Mouse (Mus musculus) Patski (cell line): ENCODE results near the gene Fer. TPM values are rescaled to one million over a fixed set of nuclear protein-coding genes. Genes with fewer than 3 reads are reported as not detected.

Source experiments
- ATAC-seq: fragments of 100-300 bp; one replicate; pipeline ENCODE4 v1.8.0; 2021
- CTCF ChIA-PET: fragments of 350-600 bp; sonication (Branson Sonifier 250); formaldehyde crosslinking; loops from one replicate; lab custom pipeline; 2022; ENCODE audit warnings: inconsistent platforms; lab: Charles Lee
- POLR2A ChIA-PET: fragments of 350-600 bp; sonication (Branson Sonifier 250); formaldehyde crosslinking; loops from one replicate; lab custom pipeline; 2022; ENCODE audit warnings: antibody characterized with exemption, inconsistent platforms; lab: Charles Lee
- DNase-seq: peaks from one replicate; pipeline ENCODE4 v3.0.0-alpha.2; 2011; ENCODE audit warnings: low read depth, low spot score
- H3K27me3 ChIP-seq: fragments of 371-371 bp; one replicate; pipeline ENCODE4 v1.5.1; 2021
- CTCF ChIP-seq: fragments of 100-300 bp; IDR thresholded peaks from one replicate; pipeline ENCODE4 v1.5.1; 2021
- in situ Hi-C: fragments of 300-500 bp; cut with MboI; formaldehyde crosslinking; loops from 3 replicates; pipeline ENCODE4 v1.11.1; 2018; ENCODE audit warnings: low pct_unique_long_range_greater_than_20kb, mixed read lengths
- polyA plus RNA-seq: library from polyadenylated mRNA; unstranded; gene quantifications from one replicate; pipeline ENCODE4 v1.2.3, GENCODE M21; 2021

Fer gene
- polyA plus RNA-seq, 1 experiment from 2014 or later, result 34.8 TPM

DNA sequence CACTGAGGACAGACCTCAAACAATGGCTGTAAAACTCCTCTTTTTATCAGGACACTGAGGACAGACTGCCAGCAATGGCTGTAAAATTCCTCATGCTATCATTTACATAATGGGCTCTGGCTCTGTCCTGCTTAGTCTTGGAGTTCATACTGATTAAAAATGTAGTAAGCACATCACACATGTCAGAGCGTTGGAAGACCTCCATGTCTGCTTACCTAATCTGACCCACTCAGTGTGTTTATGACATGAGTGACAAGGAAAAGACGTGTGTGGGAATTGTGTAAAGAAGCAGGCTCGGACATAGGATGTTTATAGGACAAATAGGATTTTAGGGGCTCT lies 237.3 kb downstream of the Fer start:
- in situ Hi-C loops, result no loop called here
- DNase-seq, result no peak
- ChIA-PET CTCF (interaction anchor here (3.3 kb wide), 1 partner anchor 9 kb away, joined by 14 read pairs; no protein-coding TSS in a partner anchor), POLR2A (no interaction called here)
- H3K27me3 ChIP-seq, result no peaks in the 10 kb centered on the region
- no peak for TF ChIP-seq CTCF
- no peak for ATAC-seq

DNA sequence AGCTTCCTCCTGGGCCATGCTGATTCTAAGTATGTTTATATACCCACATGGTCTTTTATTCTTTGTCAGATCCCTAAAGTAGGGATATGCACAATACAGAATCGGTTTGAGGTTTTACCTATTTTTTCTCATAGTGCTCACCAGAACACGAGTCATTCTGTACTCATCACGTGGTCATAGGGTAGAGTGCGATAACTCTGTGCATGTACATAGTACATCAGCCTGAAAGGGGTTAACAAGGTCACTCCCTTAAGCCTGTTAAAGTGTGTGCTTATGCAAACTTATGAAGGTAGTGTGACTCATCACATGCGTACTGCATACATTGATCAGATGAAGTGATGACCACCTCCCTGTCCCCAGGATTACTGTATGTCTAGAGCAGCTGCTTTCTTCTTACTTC lies 245.9 kb downstream of the Fer start:
- ChIA-PET CTCF (interaction anchor here (3.5 kb wide), 1 partner anchor 9 kb away, joined by 14 read pairs; no protein-coding TSS in a partner anchor), POLR2A (no interaction called here)
- no peaks in the 10 kb centered on the region for H3K27me3 ChIP-seq
- in situ Hi-C loops, result no loop called here
- ATAC-seq (no peak), DNase-seq (no peak)
- no peak for TF ChIP-seq CTCF

DNA sequence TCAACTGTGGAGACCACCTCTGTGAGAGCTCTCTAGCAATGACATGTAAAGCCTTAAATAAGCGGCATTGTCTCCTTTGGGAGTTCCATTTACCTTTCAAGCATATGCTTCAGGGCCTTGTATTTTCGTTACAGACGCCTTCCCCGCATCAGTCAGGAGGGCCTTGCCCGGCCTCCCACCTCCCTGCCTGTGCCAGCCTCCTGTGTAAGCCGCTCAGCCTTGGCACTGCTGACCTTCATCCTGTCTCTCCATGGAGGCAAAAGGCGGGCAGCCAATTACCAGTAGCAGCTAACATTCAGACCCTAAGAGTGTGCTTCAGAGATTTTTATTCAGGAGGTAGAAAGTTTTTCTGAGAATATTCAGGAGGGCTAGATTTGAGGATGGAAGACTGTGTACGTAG lies 247.0 kb downstream of the Fer start:
- H3K27me3 ChIP-seq, result no peaks in the 10 kb centered on the region
- DNase-seq (no peak), ATAC-seq (no peak)
- ChIA-PET POLR2A (no interaction called here), CTCF (interaction anchor here (3.5 kb wide), 1 partner anchor 11 kb away, joined by 14 read pairs; no protein-coding TSS in a partner anchor)
- in situ Hi-C loops, result no loop called here
- TF ChIP-seq CTCF, result no peak

DNA sequence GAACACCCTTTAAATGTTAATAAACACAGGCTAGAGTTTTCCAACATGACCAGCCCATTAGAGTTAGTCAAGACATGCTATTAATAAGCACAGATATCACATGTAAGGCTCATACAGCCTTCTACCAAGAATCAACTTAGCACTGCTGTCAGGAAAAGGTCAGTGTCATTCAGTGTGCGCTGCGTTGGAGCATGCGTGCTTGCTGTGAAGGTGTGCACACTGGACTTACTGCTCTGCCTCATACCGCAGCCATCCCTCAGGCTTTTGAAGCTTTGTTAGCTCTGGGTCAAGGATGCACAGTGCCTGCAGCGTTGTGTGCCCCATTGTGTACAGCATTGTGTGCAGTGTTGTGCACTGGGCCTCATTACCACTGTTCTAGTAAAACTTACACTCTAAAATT lies 250.8 kb downstream of the Fer start:
- ChIA-PET POLR2A (no interaction called here), CTCF (interaction anchor here (1.3 kb wide), 1 partner anchor 12 kb away, joined by 3 read pairs; no protein-coding TSS in a partner anchor)
- DNase-seq (no peak), ATAC-seq (no peak)
- in situ Hi-C loops, result no loop called here
- TF ChIP-seq CTCF, result no peak
- H3K27me3 ChIP-seq, result no peaks in the 10 kb centered on the region

DNA sequence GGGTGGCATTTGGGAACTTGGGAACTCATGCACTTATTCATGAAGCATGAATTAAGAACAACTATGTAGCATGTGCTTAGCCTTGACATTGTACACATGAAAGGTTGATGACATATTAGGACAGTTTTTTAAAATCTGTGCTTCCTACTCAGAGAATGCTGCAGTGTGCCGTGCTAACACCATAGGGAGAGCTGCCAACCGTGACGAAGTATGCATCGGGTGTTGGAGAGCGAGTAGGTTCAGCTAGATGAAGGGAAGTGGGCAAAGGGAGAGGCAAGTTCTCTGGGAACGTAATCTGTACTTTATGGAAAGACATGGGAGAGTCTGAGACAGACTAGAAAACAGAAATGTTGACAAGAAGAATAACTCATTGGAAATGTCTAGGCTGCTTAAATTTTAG lies 253.9 kb downstream of the Fer start:
- ChIA-PET CTCF (interaction anchor here (1.0 to 1.7 kb wide), 2 partner anchors 17 to 50 kb away, joined by 3 to 5 read pairs; no protein-coding TSS in a partner anchor), POLR2A (interaction anchor here (0.6 kb wide), 1 partner anchor 15 kb away, joined by 3 read pairs; no protein-coding TSS in a partner anchor)
- H3K27me3 ChIP-seq, result no peaks in the 10 kb centered on the region
- DNase-seq (no peak), ATAC-seq (no peak)
- TF ChIP-seq CTCF, result no peak
- in situ Hi-C loops, result no loop called here

DNA sequence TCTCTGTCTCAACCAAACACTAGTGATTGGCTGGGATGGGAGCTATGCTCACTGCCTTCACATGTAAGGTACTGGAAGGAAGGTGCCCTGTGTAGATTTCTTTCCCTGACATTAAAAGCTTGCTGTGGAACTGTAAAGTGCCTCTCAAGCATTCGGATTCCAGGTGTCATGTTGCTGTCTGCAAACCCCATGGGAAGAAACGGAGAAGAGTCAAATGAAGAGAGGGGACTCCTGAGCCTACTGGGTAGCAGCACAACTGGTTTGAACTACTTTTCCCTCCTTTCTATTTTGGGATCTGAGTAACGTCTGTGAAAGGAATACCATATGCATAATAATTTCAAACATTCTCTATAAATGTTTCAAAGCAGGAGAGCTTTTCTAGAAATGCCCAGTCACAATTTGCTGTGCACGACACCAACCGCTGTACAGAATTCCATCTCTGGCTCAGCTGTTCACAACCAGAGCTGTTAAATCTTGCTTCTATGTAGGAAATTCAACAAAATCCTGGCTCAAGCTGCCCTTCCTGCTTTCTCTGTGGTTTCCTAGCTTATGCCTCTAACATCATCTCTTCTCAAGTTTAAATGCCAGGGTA lies 256.9 kb downstream of the Fer start:
- ATAC-seq, result no peak

DNA sequence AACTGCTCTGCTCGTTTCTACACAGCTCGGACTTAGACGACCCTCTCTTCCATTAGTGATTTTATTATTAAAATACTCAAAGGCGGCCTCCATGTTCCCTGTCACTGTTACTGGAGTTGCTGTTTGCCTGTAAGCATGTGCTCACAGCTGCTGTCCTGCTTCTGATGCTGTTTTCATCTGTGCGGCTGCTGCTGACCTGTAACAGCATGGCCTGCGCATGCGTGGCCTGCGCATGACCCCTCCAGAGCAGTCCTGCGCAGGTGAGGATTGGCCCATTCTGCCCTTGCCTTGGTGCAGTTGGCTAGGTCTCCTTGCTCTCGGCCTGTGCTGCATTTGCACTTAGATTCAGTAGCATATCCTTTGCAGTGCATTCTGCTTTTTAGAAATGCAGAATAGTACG lies 259.7 kb downstream of the Fer start:
- no peak for TF ChIP-seq CTCF
- in situ Hi-C loops, result no loop called here
- ATAC-seq (no peak), DNase-seq (no peak)
- CTCF ChIA-PET, result no interaction called here
- no peaks in the 10 kb centered on the region for H3K27me3 ChIP-seq
- POLR2A ChIA-PET, result no interaction called here

More for the DNA sequence above, 256.9 kb downstream of the Fer start:
- no peaks in the 10 kb centered on the region for H3K27me3 ChIP-seq
- in situ Hi-C loops, result no loop called here
- POLR2A ChIA-PET, result no interaction called here
- CTCF ChIA-PET, result interaction anchor here (2.1 kb wide), 1 partner anchor 9 kb away, joined by 5 read pairs; no protein-coding TSS in a partner anchor
- TF ChIP-seq CTCF, result no peak
- no peak for DNase-seq

DNA sequence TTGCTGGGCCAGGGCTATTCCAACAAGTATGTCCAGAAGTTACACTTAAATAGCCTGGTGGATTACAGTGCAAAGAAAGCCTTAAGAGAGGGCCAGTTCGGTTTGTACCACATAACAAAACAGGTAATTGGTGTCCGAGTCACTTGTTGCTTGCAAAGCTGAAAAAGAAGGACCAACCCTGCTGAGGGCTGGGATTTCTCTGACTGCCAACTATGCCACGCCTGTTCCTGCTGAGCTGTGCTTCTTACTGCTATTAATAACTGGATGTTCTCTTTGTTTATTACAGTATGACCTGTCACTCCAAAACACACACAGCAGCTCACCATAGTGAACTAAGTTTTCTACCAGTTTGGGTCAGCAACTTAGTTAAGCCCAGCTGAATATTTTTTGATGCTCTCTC lies 260.9 kb downstream of the Fer start:
- no peak for DNase-seq
- no peak for TF ChIP-seq CTCF
- ChIA-PET CTCF (no interaction called here), POLR2A (no interaction called here)
- H3K27me3 ChIP-seq, result no peaks in the 10 kb centered on the region
- in situ Hi-C loops, result no loop called here
- no peak for ATAC-seq

DNA sequence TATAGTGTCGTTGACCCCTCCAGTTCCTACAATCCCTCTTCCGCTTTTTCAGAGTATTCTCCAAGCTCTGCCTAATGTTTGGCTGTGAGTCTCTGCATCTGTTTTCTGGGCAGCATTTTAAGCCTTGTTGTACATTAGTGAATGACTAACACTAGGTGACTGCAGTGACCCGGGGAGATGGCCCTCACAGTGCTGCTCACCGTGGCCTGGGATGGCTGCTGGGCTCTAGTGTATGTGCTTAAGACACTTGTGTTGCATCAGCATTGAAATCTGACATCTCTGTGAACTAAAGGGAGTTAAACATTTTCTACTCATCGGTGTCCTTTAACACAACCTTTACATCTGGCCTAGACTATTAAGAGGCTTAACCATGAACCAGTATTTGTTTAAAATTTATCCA lies 264.0 kb downstream of the Fer start:
- ChIA-PET CTCF (no interaction called here), POLR2A (no interaction called here)
- ATAC-seq (no peak), DNase-seq (no peak)
- in situ Hi-C loops, result no loop called here
- H3K27me3 ChIP-seq, result no peaks in the 10 kb centered on the region
- no peak for TF ChIP-seq CTCF

DNA sequence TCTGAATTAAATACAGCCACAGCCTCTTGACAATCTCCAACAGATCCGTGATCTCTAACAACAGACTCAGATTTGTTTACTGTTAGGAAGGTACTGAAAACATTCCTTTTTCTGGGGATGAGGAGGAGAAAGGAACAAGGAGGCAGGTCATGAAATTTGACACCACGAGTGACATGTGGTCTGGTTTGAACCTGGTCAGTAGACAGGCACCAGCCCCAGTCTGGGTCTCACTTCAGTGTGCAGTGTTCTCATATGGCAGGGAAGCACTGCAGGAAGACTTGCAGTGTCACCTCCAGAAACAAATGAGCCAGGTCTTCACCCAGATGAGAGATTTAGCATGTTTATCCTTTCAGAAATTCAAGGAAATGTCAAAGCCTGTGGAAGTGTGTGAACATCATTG lies 266.9 kb downstream of the Fer start:
- in situ Hi-C loops, result no loop called here
- POLR2A ChIA-PET, result interaction anchor here (0.5 kb wide), 1 partner anchor 68 kb away, joined by 3 read pairs; no protein-coding TSS in a partner anchor
- CTCF ChIA-PET, result interaction anchor here (1.2 kb wide), 1 partner anchor 10 kb away, joined by 5 read pairs; no protein-coding TSS in a partner anchor
- DNase-seq (no peak), ATAC-seq (no peak)
- TF ChIP-seq CTCF, result no peak
- no peaks in the 10 kb centered on the region for H3K27me3 ChIP-seq

DNA sequence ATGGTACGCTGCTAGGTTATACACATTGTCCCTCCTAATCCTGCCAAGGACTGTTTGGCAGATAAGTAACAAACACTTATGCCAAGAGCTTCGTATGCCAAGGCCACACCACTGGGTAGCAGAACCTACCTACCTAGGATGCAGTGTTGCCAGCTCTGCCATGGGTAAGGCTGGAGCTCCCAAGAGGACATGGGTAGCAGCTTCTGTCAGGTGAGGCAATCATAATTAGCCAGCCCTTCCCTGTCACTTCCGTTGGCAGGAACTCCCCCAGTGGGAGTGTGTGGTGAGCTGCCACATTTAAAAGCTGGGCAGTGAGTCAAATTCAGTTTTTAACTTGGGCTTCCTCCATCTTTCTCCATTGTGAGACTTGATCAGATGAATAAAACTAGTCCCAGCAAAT lies 267.5 kb downstream of the Fer start:
- ATAC-seq, result no peak
- TF ChIP-seq CTCF, result no peak
- H3K27me3 ChIP-seq, result no peaks in the 10 kb centered on the region
- ChIA-PET CTCF (no interaction called here), POLR2A (no interaction called here)
- in situ Hi-C loops, result no loop called here
- DNase-seq, result no peak
